Mouse (Mus musculus) left cerebral cortex, adult 9 months (tissue): ENCODE measurements around the gene Fam240a.

Source experiments
- DNase-seq, 2 experiments: peaks; one replicate each; pipeline ENCODE4 v3.0.0; 2022; ENCODE audit warnings: low spot score in 2 of 2

Gene Fam240a

GRCm38 (mm10) chr9:110893429-110893828 is 23.2 kb downstream of the Fam240a start:
- DNase-seq, result no peak

- no peak for DNase-seq
Measured at GRCm38 (mm10) chr9:110892552-110892951, 24.1 kb downstream of the Fam240a start.

GRCm38 (mm10) chr9:110891077-110891828 is 25.4 kb downstream of the Fam240a start:
- DNase-seq, result no peak

DNA sequence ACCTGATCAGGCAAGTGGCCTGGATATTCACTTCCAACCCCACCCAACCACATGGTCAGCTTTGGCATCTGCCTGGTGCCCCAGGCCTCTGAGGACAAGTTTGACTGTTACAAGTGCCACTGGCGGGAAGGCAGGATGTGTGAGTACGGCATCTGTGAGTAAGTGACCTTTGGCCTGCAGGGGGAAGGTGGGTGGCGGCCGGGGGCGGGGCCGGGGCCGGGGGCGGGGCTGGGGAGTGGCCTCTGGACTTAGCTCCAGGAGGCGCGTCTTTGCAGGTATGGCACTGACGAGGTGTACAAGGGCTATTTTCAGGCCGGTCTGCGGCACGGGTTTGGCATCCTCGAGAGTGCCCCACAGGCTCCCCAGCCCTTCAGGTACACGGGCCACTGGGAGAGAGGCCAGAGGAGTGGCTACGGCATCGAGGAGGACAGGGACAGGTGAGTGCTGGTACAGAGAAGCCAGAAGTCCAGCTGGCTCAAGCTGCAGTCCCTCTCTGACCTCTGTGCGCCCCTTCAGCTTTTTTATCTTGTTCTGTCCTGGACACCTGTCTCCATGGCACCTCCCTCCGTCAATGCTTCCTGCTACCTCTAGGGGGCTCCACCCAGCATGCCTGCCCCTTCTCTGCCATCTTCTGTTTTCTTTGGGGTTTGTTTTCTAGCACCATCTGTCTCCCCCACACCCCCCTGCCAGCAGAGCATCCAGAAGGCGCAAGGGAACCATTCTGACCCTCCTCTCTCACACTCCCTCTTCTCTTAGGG is 26.5 kb downstream of the Fam240a start:
- no peak for DNase-seq

DNA sequence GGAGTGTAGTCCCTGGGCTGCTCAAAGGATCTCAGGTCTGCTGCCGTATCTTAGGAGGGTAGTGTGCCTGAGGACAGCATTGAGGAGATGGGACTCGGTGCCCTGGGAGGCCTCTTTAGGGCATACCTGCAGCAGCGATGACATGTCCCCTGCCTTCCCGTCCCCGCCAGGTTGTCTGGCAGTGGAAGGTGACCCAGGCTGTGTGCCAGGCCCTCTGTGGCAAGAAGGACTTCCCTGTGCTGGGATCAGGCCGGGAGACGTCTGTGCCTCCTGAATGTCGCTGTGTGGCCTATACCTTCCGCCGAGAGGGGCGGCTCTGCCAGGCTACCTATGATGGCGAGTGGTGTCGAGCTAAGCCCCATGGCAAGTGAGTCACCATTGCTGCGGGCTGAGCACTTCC is 27.7 kb downstream of the Fam240a start:
- no peak for DNase-seq

GRCm38 (mm10) chr9:110887388-110888303 is 29.0 kb downstream of the Fam240a start:
- no peak for DNase-seq

GRCm38 (mm10) chr9:110881953-110882352 is 34.7 kb downstream of the Fam240a start:
- DNase-seq, result no peak

GRCm38 (mm10) chr9:110880772-110881171 is 35.9 kb downstream of the Fam240a start:
- no peak for DNase-seq

GRCm38 (mm10) chr9:110879998-110880561 is 36.6 kb downstream of the Fam240a start, which contains the start of gene Tmie:
Tmie (minus strand) TSS chr9:110880113.
- DNase-seq, result peak in 1 of 2 experiments; percentile 22

GRCm38 (mm10) chr9:110879191-110879920 is 37.3 kb downstream of the Fam240a start, which contains the start of gene Als2cl:
Als2cl (plus strand) TSS chr9:110879870.
- DNase-seq, result peak in 1 of 2 experiments; percentile 48

DNA sequence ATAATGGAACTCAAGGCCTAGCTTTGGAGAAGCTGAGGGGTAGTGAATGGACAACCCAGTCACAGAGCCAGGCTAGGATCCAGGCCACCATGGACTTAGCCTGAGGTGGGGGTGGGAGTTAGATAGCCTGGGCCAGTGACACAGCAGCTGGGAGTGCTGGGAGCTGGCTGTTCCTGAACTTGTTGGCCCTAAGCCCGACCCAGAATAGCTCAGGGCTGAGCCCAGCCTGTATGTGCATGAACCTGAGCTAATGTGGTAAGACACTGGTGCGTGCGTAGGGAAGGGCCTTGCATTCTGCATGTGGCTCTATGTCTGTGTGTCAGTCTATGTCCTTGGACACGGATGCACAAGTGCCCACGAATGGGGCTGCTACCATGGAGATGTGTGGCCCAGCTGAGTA is 38.8 kb downstream of the Fam240a start:
- DNase-seq, result no peak

- no peak for DNase-seq
Measured at GRCm38 (mm10) chr9:110877353-110877752, 39.3 kb downstream of the Fam240a start.

DNA sequence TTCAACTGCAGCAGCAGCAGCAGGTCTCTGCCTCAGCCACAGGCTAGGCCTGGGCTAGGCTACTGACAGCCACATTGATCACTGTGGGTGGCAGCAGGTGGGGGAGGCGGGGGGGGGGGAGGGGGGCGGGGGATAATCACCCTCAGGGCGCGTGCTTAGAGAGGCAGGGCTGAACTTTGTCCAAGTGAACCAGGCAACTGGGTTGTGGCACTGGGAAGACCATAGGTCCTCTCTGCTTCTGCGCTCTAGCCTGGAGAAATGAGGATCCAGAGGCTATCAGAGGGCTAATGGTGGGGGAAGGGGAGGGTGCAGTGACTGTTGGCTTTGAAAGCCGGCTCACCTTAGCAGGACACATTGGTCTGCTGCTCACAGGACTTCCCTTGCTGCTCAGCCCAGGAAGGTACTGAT is 41.4 kb downstream of the Fam240a start:
- DNase-seq, result no peak

- DNase-seq, result no peak
Measured at GRCm38 (mm10) chr9:110874660-110875191, 41.9 kb downstream of the Fam240a start.

- DNase-seq, result peak in 1 of 2 experiments; percentile 60
Measured at GRCm38 (mm10) chr9:110873681-110874659, 42.7 kb downstream of the Fam240a start.

DNA sequence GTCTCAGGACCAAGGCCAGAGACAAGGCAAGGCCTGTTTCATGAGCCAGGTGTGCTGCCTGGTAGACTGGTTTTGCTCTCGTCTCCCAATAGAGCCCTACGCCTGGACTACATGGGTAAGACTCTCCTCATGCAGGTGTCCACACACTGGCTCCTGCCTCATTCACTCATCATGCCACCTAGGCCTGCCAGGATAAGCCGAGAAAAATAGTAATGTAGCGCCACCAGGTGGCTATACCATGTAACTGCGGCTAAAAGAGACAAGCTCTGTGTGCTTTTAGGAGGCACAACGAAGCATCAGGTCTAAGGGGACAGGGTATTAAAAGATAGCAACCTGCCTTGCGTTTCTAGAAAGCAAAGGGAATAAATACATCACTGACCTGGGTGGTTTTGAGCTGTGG is 45.6 kb downstream of the Fam240a start:
- peak in 1 of 2 experiments; percentile 80 for DNase-seq
